Mouse (Mus musculus): ENCODE results near the gene Hoxb9.

- no peak for TF ChIP-seq ZNF384 (IDR thresholded peaks at IDR 0.05; ENCODE audit: low read depth, low read length)
- no peak for TF ChIP-seq MAZ (IDR thresholded peaks at IDR 0.05; ENCODE audit: low read depth, low read length)
Observed at GRCm38 (mm10) chr11:96277151-96278044, 6.1 kb downstream of the Hoxb9 start.
